Mouse (Mus musculus): ENCODE measurements around the gene Snx29. TPM values are rescaled to one million over a fixed set of nuclear protein-coding genes. Genes with fewer than 3 reads are reported as not detected.
A peak's percentile ranks its signal among the peaks of the same experiment; 100 is the strongest.
"Not testable (repeated sequence)": the region's sequence is repeated elsewhere in the genome, so short reads cannot be mapped to it uniquely, and the experiment has no call there.

Snx29 gene
- polyA plus RNA-seq, 1 experiment from 2014 or later = 13.2 TPM

DNA sequence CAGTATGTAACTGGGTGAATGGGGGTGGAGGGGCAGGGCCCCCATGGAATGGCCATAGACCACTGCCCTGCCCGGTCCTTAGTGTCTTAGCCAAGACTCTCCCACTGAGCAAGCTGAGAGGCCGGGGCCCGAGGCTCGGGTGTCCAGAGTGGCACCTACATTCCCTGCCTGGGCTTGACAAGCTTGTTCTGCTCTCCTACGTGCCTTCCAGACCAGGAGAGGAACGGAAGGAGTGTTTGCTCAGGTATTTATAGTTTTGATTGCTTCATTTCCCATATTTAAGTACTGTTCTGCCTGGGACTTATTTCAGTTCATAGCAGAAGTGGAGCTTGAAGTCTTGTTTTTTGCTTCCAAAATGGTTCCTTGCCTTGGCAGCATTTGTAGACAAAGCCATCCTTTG lies 116.7 kb downstream of the Snx29 start:
- Histone ChIP-seq H3K27ac (no peak overlapping the region), H3K4me3 (no peak overlapping the region), H3K36me3 (peaks cover 7% of the 10 kb centered on the region; the same call in 1 of the 2 replicates), H3K9ac (no peak overlapping the region), H3K27me3 (no peaks in the 10 kb centered on the region), H3K4me1 (0 out of 2 replicates have a peak, but pooled peaks cover 3% of the 10 kb centered on the region), H3K9me3 (no peaks in the 10 kb centered on the region), H3K4me2 (no peak overlapping the region)
- WGBS = 76% methylated on average over 6 of the region's 6 CpGs
- ATAC-seq (ENCODE audit: insufficient number of reproducible peaks, low FRiP score, low TSS enrichment, low read depth) = no peak

DNA sequence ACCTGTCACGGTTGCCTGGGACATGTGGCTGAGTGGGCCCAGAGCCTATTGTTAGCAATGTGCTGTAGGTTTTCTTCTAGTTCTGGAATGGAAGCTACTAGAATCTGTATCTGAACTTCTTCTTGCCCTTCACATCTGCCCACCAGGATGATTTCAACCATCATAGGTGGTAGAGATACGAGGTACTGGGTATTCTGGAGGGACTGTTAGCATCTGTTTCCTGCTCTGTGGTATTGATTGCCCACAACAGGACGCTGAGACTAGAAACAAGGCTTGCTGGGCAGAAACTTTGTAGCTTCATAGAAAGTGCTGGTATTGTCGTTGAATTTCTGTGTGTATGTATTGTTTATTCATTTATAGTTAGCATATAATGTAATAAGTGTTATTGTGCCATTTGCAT lies 118.9 kb downstream of the Snx29 start:
- H3K4me2 ChIP-seq = no peak overlapping the region
- H3K27me3 ChIP-seq = no peaks in the 10 kb centered on the region
- H3K9me3 ChIP-seq = no peaks in the 10 kb centered on the region
- 0 out of 2 replicates have a peak, but pooled peaks cover 3% of the 10 kb centered on the region for H3K4me1 ChIP-seq
- peaks cover 15% of the 10 kb centered on the region for H3K36me3 ChIP-seq
- no peak for ATAC-seq (ENCODE audit: insufficient number of reproducible peaks, low FRiP score, low TSS enrichment, low read depth)
- no peak overlapping the region for H3K27ac ChIP-seq
- no peak overlapping the region for H3K9ac ChIP-seq
- WGBS = 79% methylated on average over 4 of the region's 4 CpGs
- H3K4me3 ChIP-seq = no peak overlapping the region

DNA sequence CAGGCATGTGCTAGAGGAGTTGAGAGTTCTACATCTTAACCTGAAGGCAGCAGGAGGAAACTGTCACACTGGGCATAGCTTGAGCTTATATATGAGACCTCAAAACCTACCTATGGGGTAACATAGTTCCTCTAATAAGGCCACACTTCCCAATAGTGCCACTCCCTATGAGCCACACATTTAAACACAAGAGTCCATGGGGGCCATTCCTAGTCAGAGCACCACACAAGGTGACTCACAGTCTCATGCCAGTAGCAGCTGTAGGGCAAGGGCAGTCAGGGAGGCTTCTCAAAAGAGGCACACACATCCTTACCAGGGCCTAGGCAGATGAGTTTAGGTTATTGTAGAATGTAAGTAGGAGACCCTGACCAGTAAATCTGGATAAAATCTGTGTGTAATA lies 119.8 kb downstream of the Snx29 start:
- Histone ChIP-seq H3K27me3 (no peaks in the 10 kb centered on the region), H3K9ac (no peak overlapping the region), H3K36me3 (peaks cover 22% of the 10 kb centered on the region), H3K4me3 (no peak overlapping the region), H3K9me3 (no peaks in the 10 kb centered on the region), H3K27ac (no peak overlapping the region), H3K4me1 (0 out of 2 replicates have a peak, but pooled peaks cover 3% of the 10 kb centered on the region), H3K4me2 (no peak overlapping the region)
- ATAC-seq (ENCODE audit: insufficient number of reproducible peaks, low FRiP score, low TSS enrichment, low read depth) = no peak

DNA sequence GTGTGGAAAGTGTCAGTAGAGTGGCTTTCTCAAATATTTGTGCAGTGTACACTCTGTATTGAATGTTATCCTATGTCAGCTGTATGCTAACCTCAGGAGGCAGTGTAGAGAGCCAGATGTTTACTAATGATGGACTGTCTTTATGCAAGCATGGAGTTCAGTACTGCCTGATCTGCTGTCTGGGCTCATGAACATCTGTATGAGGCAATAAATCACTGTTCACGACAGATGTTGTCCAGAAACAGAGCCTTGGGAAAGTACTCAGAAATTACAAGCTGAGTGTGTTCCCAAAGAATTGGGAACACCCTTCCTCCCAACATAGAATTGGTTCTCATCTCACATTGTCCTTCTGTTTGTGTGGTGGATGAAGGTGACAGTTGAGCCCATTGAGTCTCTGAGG lies 121.9 kb downstream of the Snx29 start:
- Histone ChIP-seq H3K27me3 (no peaks in the 10 kb centered on the region), H3K9ac (no peak overlapping the region), H3K27ac (no peak overlapping the region), H3K36me3 (peaks cover 27% of the 10 kb centered on the region), H3K4me1 (0 out of 2 replicates have a peak, but pooled peaks cover 3% of the 10 kb centered on the region), H3K9me3 (no peaks in the 10 kb centered on the region), H3K4me3 (no peak overlapping the region), H3K4me2 (no peak overlapping the region)
- ATAC-seq (ENCODE audit: insufficient number of reproducible peaks, low FRiP score, low TSS enrichment, low read depth) = peak; percentile 35; the same call in 1 of the 2 replicates
- WGBS = 23% methylated on average over 1 of the region's 1 CpGs

DNA sequence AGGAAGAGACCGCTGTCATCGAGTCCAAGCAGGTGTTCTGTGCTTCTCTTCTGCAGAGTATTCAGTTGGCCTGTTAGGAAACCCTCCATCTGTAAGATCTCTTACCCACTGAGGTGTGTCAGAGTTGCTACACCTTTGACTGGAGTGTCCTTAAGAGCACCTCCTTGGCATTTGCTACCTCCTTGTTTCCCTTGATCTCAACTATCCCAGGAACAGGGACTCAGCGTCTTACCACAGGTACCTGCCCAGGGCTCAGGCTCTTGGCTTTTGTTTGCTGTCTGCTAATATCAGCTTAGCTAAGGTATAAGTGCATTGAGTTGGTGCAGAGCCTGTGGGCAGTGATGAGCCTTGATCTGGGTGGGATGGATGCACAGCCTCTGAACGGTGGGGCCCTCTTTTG lies 124.3 kb downstream of the Snx29 start:
- H3K4me3 ChIP-seq = no peak overlapping the region
- WGBS = 90% methylated on average over 4 of the region's 4 CpGs
- peaks cover 27% of the 10 kb centered on the region for H3K36me3 ChIP-seq
- H3K27ac ChIP-seq = no peak overlapping the region
- H3K9ac ChIP-seq = no peak overlapping the region
- no peaks in the 10 kb centered on the region for H3K4me1 ChIP-seq
- no peaks in the 10 kb centered on the region for H3K27me3 ChIP-seq
- ATAC-seq (ENCODE audit: insufficient number of reproducible peaks, low FRiP score, low TSS enrichment, low read depth) = no peak
- H3K9me3 ChIP-seq = no peaks in the 10 kb centered on the region
- no peak overlapping the region for H3K4me2 ChIP-seq

DNA sequence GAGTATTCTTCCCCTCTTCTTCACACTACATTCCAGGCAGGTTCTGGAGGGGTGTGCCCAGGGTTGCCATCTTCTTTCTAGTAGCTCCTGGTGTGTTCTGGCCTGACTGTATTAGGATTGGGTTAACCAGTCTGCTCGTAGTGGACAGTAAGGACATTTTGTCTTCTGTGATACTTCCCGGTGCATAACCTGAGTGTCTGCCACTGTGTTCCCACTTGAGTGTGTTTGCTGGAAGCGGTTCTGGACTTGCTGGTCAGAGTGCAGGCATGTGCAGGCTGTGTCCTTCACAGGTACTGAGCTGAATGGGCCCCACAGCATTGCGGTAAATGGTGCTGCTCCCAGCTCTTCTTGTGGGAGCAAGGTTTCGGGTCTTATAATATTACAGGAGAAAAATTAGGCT lies 125.2 kb downstream of the Snx29 start:
- no peak for ATAC-seq (ENCODE audit: insufficient number of reproducible peaks, low FRiP score, low TSS enrichment, low read depth)
- H3K4me3 ChIP-seq = no peak overlapping the region
- WGBS = 91% methylated on average over 5 of the region's 5 CpGs
- H3K36me3 ChIP-seq = peaks cover 37% of the 10 kb centered on the region
- no peak overlapping the region for H3K27ac ChIP-seq
- no peak overlapping the region for H3K4me2 ChIP-seq
- no peak overlapping the region for H3K9ac ChIP-seq
- H3K27me3 ChIP-seq = no peaks in the 10 kb centered on the region
- no peaks in the 10 kb centered on the region for H3K4me1 ChIP-seq
- H3K9me3 ChIP-seq = no peaks in the 10 kb centered on the region

DNA sequence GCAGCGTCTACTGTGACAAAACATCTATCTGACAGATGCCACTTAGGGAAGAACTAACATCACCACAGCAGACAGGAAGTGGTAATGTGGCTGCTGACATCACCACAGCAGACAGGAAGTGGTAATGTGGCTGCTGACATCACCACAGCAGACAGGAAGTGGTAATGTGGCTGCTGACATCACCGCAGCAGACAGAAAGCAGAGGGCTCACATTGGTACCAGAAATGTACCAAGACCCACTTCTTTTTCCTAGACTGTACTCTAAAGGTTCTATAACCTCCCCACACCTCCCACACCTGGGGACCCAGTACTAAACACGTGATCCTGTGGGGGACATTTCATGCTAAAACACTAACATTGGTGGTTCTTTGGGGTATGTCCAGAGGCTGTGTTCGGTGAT lies 126.0 kb downstream of the Snx29 start:
- not testable (repeated sequence) for ATAC-seq (ENCODE audit: insufficient number of reproducible peaks, low FRiP score, low TSS enrichment, low read depth); H3K4me2 ChIP-seq; H3K27ac ChIP-seq; H3K4me1 ChIP-seq; H3K27me3 ChIP-seq; H3K9me3 ChIP-seq; H3K4me3 ChIP-seq; H3K9ac ChIP-seq
- peaks cover 45% of the 10 kb centered on the region for H3K36me3 ChIP-seq
- WGBS = 97% methylated on average over 4 of the region's 4 CpGs

DNA sequence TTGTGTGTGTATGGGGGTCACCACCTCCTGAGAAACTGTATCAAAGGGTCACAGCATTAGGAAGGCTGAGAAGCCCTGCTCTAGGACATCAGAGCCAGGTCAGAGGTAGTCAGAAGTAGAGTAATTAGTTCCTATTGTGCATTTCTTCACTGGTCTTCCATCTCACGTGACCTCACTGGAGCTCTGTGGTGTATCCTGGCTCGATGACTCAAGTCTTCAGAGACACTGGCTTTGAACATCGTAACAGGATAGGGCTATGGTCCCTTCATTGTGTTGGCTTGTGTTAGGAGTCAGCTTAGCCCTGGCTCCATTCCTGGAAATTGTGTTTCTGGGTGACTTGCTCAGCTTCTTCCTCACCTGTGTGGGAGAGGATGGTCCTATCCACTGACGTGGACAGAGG lies 126.6 kb downstream of the Snx29 start:
- no peak overlapping the region for H3K4me2 ChIP-seq
- H3K36me3 ChIP-seq = peaks cover 51% of the 10 kb centered on the region
- no peak overlapping the region for H3K9ac ChIP-seq
- no peak for ATAC-seq (ENCODE audit: insufficient number of reproducible peaks, low FRiP score, low TSS enrichment, low read depth)
- no peak overlapping the region for H3K27ac ChIP-seq
- 81% methylated on average over 4 of the region's 4 CpGs for WGBS
- H3K27me3 ChIP-seq = no peaks in the 10 kb centered on the region
- no peaks in the 10 kb centered on the region for H3K9me3 ChIP-seq
- no peaks in the 10 kb centered on the region for H3K4me1 ChIP-seq
- H3K4me3 ChIP-seq = no peak overlapping the region

DNA sequence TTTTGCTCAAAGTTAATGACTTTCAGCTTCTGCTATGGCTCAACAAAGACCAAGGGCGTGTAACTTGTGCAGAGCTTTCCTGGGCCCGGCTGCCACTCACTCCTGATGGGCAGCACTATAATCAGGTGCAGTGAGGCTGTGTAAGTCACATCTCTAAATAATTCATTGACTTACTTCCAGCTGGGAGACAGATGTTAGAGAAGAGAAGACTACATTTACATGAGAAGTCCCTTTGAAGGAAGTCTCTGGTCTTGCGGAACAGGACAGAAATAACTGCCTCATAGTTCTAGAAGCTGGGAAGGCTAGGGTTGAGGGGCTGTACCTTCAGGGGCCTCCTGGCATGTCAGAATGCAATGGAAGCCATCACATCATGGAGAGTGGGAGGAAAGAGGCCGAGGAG lies 127.9 kb downstream of the Snx29 start:
- WGBS = 59% methylated on average over 4 of the region's 4 CpGs
- H3K4me2 ChIP-seq = no peak overlapping the region
- no peaks in the 10 kb centered on the region for H3K27me3 ChIP-seq
- H3K36me3 ChIP-seq = peaks cover 53% of the 10 kb centered on the region
- H3K9ac ChIP-seq = no peak overlapping the region
- no peak overlapping the region for H3K4me3 ChIP-seq
- no peak for ATAC-seq (ENCODE audit: insufficient number of reproducible peaks, low FRiP score, low TSS enrichment, low read depth)
- H3K9me3 ChIP-seq = no peaks in the 10 kb centered on the region
- no peak overlapping the region for H3K27ac ChIP-seq
- no peaks in the 10 kb centered on the region for H3K4me1 ChIP-seq

DNA sequence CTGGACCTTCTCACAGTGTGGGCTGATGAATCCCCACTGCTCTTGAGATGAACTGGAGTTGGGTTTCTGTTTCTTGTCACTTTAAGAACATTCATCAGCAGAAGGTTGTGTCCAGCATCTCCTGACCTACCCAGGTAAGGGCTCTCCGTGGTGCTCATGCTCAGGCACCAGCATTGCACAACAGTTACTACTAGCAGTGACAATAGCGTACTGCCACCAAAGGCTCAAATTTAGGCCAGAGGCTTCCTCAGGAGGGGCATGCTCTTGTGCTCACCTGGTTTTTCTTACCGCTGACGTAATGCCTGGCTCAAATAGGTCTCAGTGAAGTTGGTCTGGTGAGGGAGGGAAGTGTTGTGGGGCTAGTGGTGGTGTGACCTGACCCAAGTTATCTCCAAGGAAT lies 132.2 kb downstream of the Snx29 start:
- no peak overlapping the region for H3K27ac ChIP-seq
- no peak overlapping the region for H3K4me2 ChIP-seq
- H3K27me3 ChIP-seq = no peaks in the 10 kb centered on the region
- no peak overlapping the region for H3K4me3 ChIP-seq
- no peak for ATAC-seq (ENCODE audit: insufficient number of reproducible peaks, low FRiP score, low TSS enrichment, low read depth)
- H3K9ac ChIP-seq = no peak overlapping the region
- H3K4me1 ChIP-seq = peaks cover 18% of the 10 kb centered on the region; the same call in 1 of the 2 replicates
- H3K9me3 ChIP-seq = no peaks in the 10 kb centered on the region
- H3K36me3 ChIP-seq = peaks cover 37% of the 10 kb centered on the region
- 97% methylated on average over 4 of the region's 4 CpGs for WGBS

DNA sequence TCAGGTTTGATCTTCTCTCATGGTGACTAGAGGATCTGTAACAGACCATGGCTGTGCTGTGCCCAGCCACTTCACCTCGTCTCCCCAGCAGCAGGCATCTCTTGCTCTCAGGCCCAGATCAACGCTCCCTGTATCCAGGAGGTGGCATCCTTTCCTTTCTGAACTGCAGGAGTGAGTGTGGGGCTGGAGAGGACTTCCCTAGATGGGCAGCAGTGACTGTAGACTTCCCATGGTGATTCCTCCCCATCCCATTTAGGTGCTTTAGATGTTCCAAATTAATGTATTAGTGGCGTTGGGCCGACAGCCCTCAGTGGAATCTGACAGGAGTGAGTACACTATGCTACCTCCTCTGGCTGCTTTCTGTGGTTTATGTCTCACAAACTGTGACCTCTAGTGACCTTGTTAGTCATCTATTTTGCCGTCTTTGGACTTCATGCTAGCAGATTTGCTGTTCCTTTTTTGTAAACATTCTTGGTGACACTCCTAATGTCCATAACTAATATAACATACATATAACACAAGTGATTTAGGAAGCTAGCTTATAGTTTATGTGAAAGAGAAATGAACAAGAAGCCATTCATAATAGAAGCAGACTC lies 132.9 kb downstream of the Snx29 start:
- no peak for ATAC-seq (ENCODE audit: insufficient number of reproducible peaks, low FRiP score, low TSS enrichment, low read depth)
- Histone ChIP-seq H3K4me2 (no peak overlapping the region), H3K4me3 (no peak overlapping the region), H3K9ac (no peak overlapping the region), H3K4me1 (peaks cover 22% of the 10 kb centered on the region), H3K27ac (no peak overlapping the region), H3K9me3 (no peaks in the 10 kb centered on the region), H3K36me3 (peaks cover 36% of the 10 kb centered on the region), H3K27me3 (no peaks in the 10 kb centered on the region)
- WGBS = 80% methylated on average over 5 of the region's 5 CpGs

DNA sequence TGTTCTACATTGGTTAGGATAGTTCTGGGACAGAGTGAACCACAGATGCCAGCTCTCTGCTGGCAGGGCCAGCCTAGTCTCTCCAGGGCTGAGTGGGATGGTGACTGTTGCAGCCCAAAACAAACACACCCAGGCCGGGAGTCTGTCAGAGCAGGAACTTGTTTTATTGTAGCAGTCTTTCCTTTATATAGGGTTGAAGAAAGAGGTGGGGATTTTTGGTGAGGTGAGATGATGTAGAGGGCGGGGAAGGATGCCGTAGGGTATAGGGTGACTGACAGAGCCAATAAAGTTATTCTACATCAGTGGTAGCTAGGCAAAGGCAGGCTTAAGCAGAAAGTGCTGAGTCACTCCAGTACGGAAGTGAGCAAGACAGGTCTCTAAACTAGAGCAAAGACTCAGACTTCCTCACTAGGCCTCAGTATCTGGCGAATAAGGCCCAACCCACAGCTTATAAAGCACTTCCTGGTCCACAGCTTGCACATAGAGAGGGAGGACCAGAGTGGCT lies 133.5 kb downstream of the Snx29 start:
- ATAC-seq (ENCODE audit: insufficient number of reproducible peaks, low FRiP score, low TSS enrichment, low read depth) = no peak
- Histone ChIP-seq H3K4me2 (no peak overlapping the region), H3K36me3 (peaks cover 35% of the 10 kb centered on the region), H3K27ac (no peak overlapping the region), H3K4me3 (no peak overlapping the region), H3K4me1 (peaks cover 27% of the 10 kb centered on the region), H3K9ac (no peak overlapping the region), H3K9me3 (no peaks in the 10 kb centered on the region), H3K27me3 (no peaks in the 10 kb centered on the region)
- WGBS = 64% methylated on average over 5 of the region's 5 CpGs

DNA sequence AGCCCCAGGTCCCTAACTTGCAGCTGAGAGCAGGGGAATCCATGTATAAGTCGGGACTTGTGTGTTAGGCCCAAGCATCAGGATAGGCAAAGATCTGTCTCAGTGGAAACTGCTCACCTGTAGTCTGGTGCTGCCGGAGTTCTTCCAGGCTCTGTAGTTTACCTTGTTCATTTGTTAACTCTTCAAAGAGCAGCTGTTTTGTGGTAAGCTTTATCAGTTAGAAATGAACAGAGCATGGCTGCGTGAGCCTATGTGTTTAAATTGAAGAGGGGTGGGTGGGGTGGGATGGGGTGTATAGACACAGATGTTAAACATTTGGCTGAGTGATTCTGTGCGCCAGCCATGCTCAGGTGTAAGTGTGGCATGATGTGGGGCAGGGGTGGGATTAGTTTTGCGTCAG lies 134.4 kb downstream of the Snx29 start:
- H3K9me3 ChIP-seq = no peaks in the 10 kb centered on the region

More for the DNA sequence above, 134.4 kb downstream of the Snx29 start:
- Histone ChIP-seq H3K27ac (no peak overlapping the region), H3K4me2 (no peak overlapping the region), H3K9ac (no peak overlapping the region), H3K36me3 (peaks cover 32% of the 10 kb centered on the region), H3K27me3 (no peaks in the 10 kb centered on the region), H3K4me1 (peaks cover 37% of the 10 kb centered on the region), H3K4me3 (no peak overlapping the region)
- no peak for ATAC-seq (ENCODE audit: insufficient number of reproducible peaks, low FRiP score, low TSS enrichment, low read depth)
- WGBS = 61% methylated on average over 5 of the region's 5 CpGs

All from limb, embryonic 15.5 days (tissue).